In genomic region chr8:77752041-77752440, GRCm38 (mm10) we compare ENCODE assay signal across 30 mouse cellular contexts. TPM values are rescaled to one million over a fixed set of nuclear protein-coding genes. Genes with fewer than 3 reads are reported as not detected.
DNase-seq lines count a peak whose midpoint lies in the region; ATAC-seq lines count a peak whose summit lies in the region.
"Had no signal": no experiment of that assay in that cellular context is flagged by ENCODE, and none has a peak within 500 bp of the region (broad histone marks: within the 10 kb centered on the region; RNA-seq: fewer than 3 reads in every experiment).

No protein-coding gene starts in this region.

- no peak overlapping the region for H3K9ac ChIP-seq in kidney, embryonic 14.5 days (ENCODE audit: low read depth, low read length)
- no peak overlapping the region for H3K9ac ChIP-seq in kidney, embryonic 16.5 days (replicated peaks; ENCODE audit: low read length)
- H3K9ac ChIP-seq: embryonic facial prominence, embryonic 13.5 days; forebrain, embryonic 13.5 days; hindbrain, embryonic 13.5 days; intestine, embryonic 15.5 days had no signal

- 0 out of 2 replicates have a peak, but pooled peaks have one; percentile 39 for ATAC-seq in kidney, embryonic 14.5 days (ENCODE audit: low FRiP score, low TSS enrichment)
- no peak for ATAC-seq in kidney, embryonic 16.5 days (ENCODE audit: low FRiP score, low TSS enrichment)
- ATAC-seq: activated CD4-positive, CD25-positive, alpha-beta regulatory T cell, adult 4 months; forebrain, embryonic 13.5 days; forebrain, embryonic 16.5 days; hindbrain, embryonic 16.5 days; intestine, embryonic 15.5 days had no signal

- no peaks in the 10 kb centered on the region for H3K36me3 ChIP-seq in kidney, embryonic 14.5 days (ENCODE audit: control insufficient read depth, insufficient read depth, low read length)
- no peaks in the 10 kb centered on the region for H3K36me3 ChIP-seq in kidney, embryonic 16.5 days (ENCODE audit: insufficient read depth, low read length)
- H3K36me3 ChIP-seq: embryonic facial prominence, embryonic 10.5 days; embryonic facial prominence, embryonic 13.5 days; forebrain, embryonic 10.5 days; hindbrain, embryonic 10.5 days; hindbrain, embryonic 13.5 days; intestine, embryonic 15.5 days had no signal

- no peak overlapping the region for H3K4me2 ChIP-seq in kidney, embryonic 14.5 days (replicated peaks; ENCODE audit: low read depth, low read length)
- H3K4me2 ChIP-seq in kidney, embryonic 16.5 days (replicated peaks; ENCODE audit: low read depth, low read length), result no peak overlapping the region
- H3K4me2 ChIP-seq: embryonic facial prominence, embryonic 13.5 days; forebrain, embryonic 13.5 days; heart, embryonic 11.5 days; hindbrain, embryonic 13.5 days; intestine, embryonic 15.5 days had no signal

- H3K4me3 ChIP-seq in kidney, embryonic 14.5 days (ENCODE audit: low read length), result no peak overlapping the region
- no peak overlapping the region for H3K4me3 ChIP-seq in kidney, embryonic 16.5 days (ENCODE audit: low read length)
- H3K4me3 ChIP-seq: embryonic facial prominence, embryonic 10.5 days; embryonic facial prominence, embryonic 13.5 days; erythroblast, embryonic 14.5 days; forebrain, embryonic 10.5 days; forebrain, embryonic 13.5 days; heart, adult 2 months; hindbrain, embryonic 10.5 days; hindbrain, embryonic 13.5 days; intestine, embryonic 15.5 days had no signal

- DNase-seq in adrenal gland, adult (ENCODE audit: inconsistent age in 2 of 2, low spot score in 1 of 2), result peak; percentile 69 to 83
- DNase-seq in adrenal gland, adult 18-20 months (ENCODE audit: low spot score in 2 of 2), result no peak
- DNase-seq in adrenal gland, adult 8-10 months, result peak; percentile 40
- peak; percentile 10 for DNase-seq in adrenal gland, postnatal 25 days
- DNase-seq in urinary bladder, postnatal 36 days (ENCODE audit: low spot score in 2 of 2), result no peak
- DNase-seq in yolk sac, embryonic 10.5 days (ENCODE audit: low spot score), result no peak
- DNase-seq: cerebellum, adult 11-12 months; cerebellum, adult 8-10 months; cerebellum, postnatal 10 days; cerebellum, postnatal 36 days; embryo, embryonic 11 days; gastrocnemius, postnatal 10 days; gastrocnemius, postnatal 36 days; heart, adult 2 months; heart, postnatal 36 days had no signal

- H3K9me3 ChIP-seq in kidney, embryonic 14.5 days (ENCODE audit: control insufficient read depth, low read length), result no peaks in the 10 kb centered on the region
- H3K9me3 ChIP-seq in kidney, embryonic 16.5 days (ENCODE audit: low read length), result no peaks in the 10 kb centered on the region
- H3K9me3 ChIP-seq: embryonic facial prominence, embryonic 10.5 days; embryonic facial prominence, embryonic 13.5 days; forebrain, embryonic 10.5 days; forebrain, embryonic 13.5 days; hindbrain, embryonic 10.5 days; hindbrain, embryonic 13.5 days; intestine, embryonic 15.5 days had no signal

- H3K27me3 ChIP-seq in kidney, embryonic 14.5 days (ENCODE audit: control insufficient read depth, insufficient read depth, low read length), result no peaks in the 10 kb centered on the region
- H3K27me3 ChIP-seq in kidney, embryonic 16.5 days (ENCODE audit: insufficient read depth, low read length), result no peaks in the 10 kb centered on the region
- H3K27me3 ChIP-seq: embryonic facial prominence, embryonic 13.5 days; forebrain, embryonic 13.5 days; hindbrain, embryonic 13.5 days; intestine, embryonic 15.5 days had no signal

- no peak overlapping the region for H3K27ac ChIP-seq in kidney, embryonic 14.5 days (ENCODE audit: low read depth, low read length)
- no peak overlapping the region for H3K27ac ChIP-seq in kidney, embryonic 16.5 days (ENCODE audit: low read length)
- H3K27ac ChIP-seq: embryonic facial prominence, embryonic 10.5 days; embryonic facial prominence, embryonic 13.5 days; forebrain, embryonic 10.5 days; forebrain, embryonic 13.5 days; heart, adult 2 months; hindbrain, embryonic 10.5 days; hindbrain, embryonic 13.5 days; intestine, embryonic 15.5 days had no signal

- WGBS in kidney, embryonic 14.5 days, result 21% methylated on average over 3 of the region's 3 CpGs
- 16% methylated on average over 3 of the region's 3 CpGs for WGBS in kidney, embryonic 16.5 days

- no peaks in the 10 kb centered on the region for H3K4me1 ChIP-seq in kidney, embryonic 14.5 days (ENCODE audit: control insufficient read depth, insufficient read depth, low read length)
- 0 out of 2 replicates have a peak, but pooled peaks cover 7% of the 10 kb centered on the region for H3K4me1 ChIP-seq in kidney, embryonic 16.5 days (ENCODE audit: insufficient read depth, low read length)
- H3K4me1 ChIP-seq: embryonic facial prominence, embryonic 10.5 days; forebrain, embryonic 10.5 days; forebrain, embryonic 13.5 days; hindbrain, embryonic 10.5 days; hindbrain, embryonic 13.5 days; intestine, embryonic 15.5 days had no signal

RNA-seq across cellular contexts. Expression of gene Ednra, which starts 27.8 kb away (rescaled TPM):
- 10 to 100 TPM; 21.5 to 21.9 TPM for total RNA-seq in adrenal gland, adult 18-20 months (2021)
- polyA plus RNA-seq in kidney, embryonic 14.5 days (2014; fragmentation: Nextera tagmentation; extraction: Ambion mirVana), result 17.6 and 28.9 TPM in 2 replicates
- 28.6 and 32.4 TPM in 2 replicates for polyA plus RNA-seq in kidney, embryonic 16.5 days (2015; fragmentation: Nextera tagmentation; extraction: Ambion mirVana)
- 10 to 100 TPM; 22.5 to 31.6 (median 27.9) TPM for total RNA-seq in adrenal gland, adult 8-10 months (2022)
- 21.0 and 24.3 TPM in 2 replicates for total RNA-seq in adrenal gland, postnatal 25 days (2021)
- total RNA-seq: granulocyte monocyte progenitor cell, adult 5-6 weeks had no signal
- polyA plus RNA-seq: activated CD4-positive, CD25-positive, alpha-beta regulatory T cell, adult 4 months; erythroblast, embryonic 14.5 days had no signal

Comparison
In these comparisons a context has a peak if more than half of its experiments do, and no peak if none do; other contexts are left out.
1. DNase-seq: peak in adrenal gland, adult (2 of 2), adrenal gland, adult 8-10 months (single experiment) and adrenal gland, postnatal 25 days (single experiment); none in adrenal gland, adult 18-20 months (0 of 2), urinary bladder, postnatal 36 days (0 of 2) and yolk sac, embryonic 10.5 days (single experiment).